Mouse (Mus musculus) heart, postnatal 0 days (tissue): ENCODE results near the gene Stk38.

Experiments used
- CTCF ChIP-seq: IDR thresholded peaks from 2 replicates; pipeline ENCODE4 v1.5.1; 2016; ENCODE audit warnings: antibody characterized with exemption, control low read depth, low read depth
- EP300 ChIP-seq: IDR thresholded peaks from 2 replicates; pipeline ENCODE4 v1.6.1; 2016; ENCODE audit warnings: antibody characterized with exemption, low read depth

GRCm38 (mm10) chr17:28984724-28985420 lies 22.9 kb downstream of the Stk38 start:
- TF ChIP-seq CTCF, result no peak
- TF ChIP-seq EP300, result no peak
